Mouse (Mus musculus) hindbrain, embryonic 10.5 days (tissue): ENCODE measurements around the gene Ralgps1. TPM values are rescaled to one million over a fixed set of nuclear protein-coding genes. Genes with fewer than 3 reads are reported as not detected.

ENCODE experiments used
- DNase-seq: peaks from one replicate; pipeline ENCODE4 v3.0.0-alpha.2; 2017; ENCODE audit warnings: low spot score
- H3K27ac ChIP-seq: fragments of 300-500 bp; sonication (generic); 2 replicates; pipeline ENCODE4 v1.5.1; 2016; ENCODE audit warnings: mild to moderate bottlenecking, moderate library complexity
- H3K27me3 ChIP-seq: fragments of 300-500 bp; sonication (generic); 2 replicates; pipeline ENCODE4 v1.6.1; 2016; ENCODE audit warnings: mild to moderate bottlenecking; ENCODE audit not compliant: poor library complexity, insufficient read depth, severe bottlenecking
- H3K36me3 ChIP-seq: fragments of 300-500 bp; sonication (generic); 2 replicates; pipeline ENCODE4 v1.6.1; 2016; ENCODE audit warnings: mild to moderate bottlenecking, moderate library complexity
- H3K4me1 ChIP-seq: fragments of 300-500 bp; sonication (generic); replicated peaks from 2 replicates; pipeline ENCODE4 v1.6.1; 2016; ENCODE audit warnings: mild to moderate bottlenecking
- H3K4me3 ChIP-seq: fragments of 300-500 bp; sonication (generic); 2 replicates; pipeline ENCODE4 v1.5.1; 2016; ENCODE audit warnings: mild to moderate bottlenecking, moderate library complexity
- H3K9me3 ChIP-seq: fragments of 300-500 bp; sonication (generic); 2 replicates; pipeline ENCODE4 v1.6.1; 2016; ENCODE audit warnings: mild to moderate bottlenecking, moderate library complexity
- WGBS: fragments of 180-500 bp; shearing (Covaris S2); methylation state at CpG from one replicate; pipeline ENCODE4 v1.1.7; 2016; 5-methylcytosine and 5-hydroxymethylcytosine counted together
- polyA plus RNA-seq: library from polyadenylated mRNA; unstranded; fragments of >200 nt; fragmentation: Nextera tagmentation; extraction: Ambion mirVana; gene quantifications from 2 replicates; pipeline ENCODE4 v1.2.1, GENCODE M21; 2016

The Ralgps1 gene
- polyA plus RNA-seq, 1 experiment from 2014 or later = 12.2 TPM

- WGBS = 95% methylated on average over 3 of the region's 3 CpGs
- peaks cover 10% of the 10 kb centered on the region for H3K4me1 ChIP-seq
- H3K9me3 ChIP-seq = no peaks in the 10 kb centered on the region
- H3K27me3 ChIP-seq = no peaks in the 10 kb centered on the region
- H3K36me3 ChIP-seq = no peaks in the 10 kb centered on the region; the same call in 1 of the 2 replicates
- H3K27ac ChIP-seq = no peak overlapping the region
- H3K4me3 ChIP-seq = no peak overlapping the region
- DNase-seq = no peak
Observed at GRCm38 (mm10) chr2:33261475-33261874, 109.8 kb downstream of the Ralgps1 start.

GRCm38 (mm10) chr2:33260772-33261171 is 110.5 kb downstream of the Ralgps1 start:
- WGBS = 94% methylated on average over 8 of the region's 8 CpGs
- Histone ChIP-seq H3K4me1 (peaks cover 10% of the 10 kb centered on the region), H3K27me3 (no peaks in the 10 kb centered on the region), H3K9me3 (no peaks in the 10 kb centered on the region), H3K4me3 (no peak overlapping the region), H3K36me3 (no peaks in the 10 kb centered on the region; the same call in 1 of the 2 replicates), H3K27ac (no peak overlapping the region; the same call in 1 of the 2 replicates)
- DNase-seq = no peak

GRCm38 (mm10) chr2:33256769-33257537 is 114.3 kb downstream of the Ralgps1 start:
- 91% methylated on average over 3 of the region's 3 CpGs for WGBS
- Histone ChIP-seq H3K27ac (no peak overlapping the region), H3K9me3 (no peaks in the 10 kb centered on the region), H3K4me3 (no peak overlapping the region), H3K27me3 (no peaks in the 10 kb centered on the region), H3K36me3 (no peaks in the 10 kb centered on the region; the same call in 1 of the 2 replicates), H3K4me1 (peaks cover 10% of the 10 kb centered on the region; the same call in 1 of the 2 replicates)
- DNase-seq = no peak

- Histone ChIP-seq H3K27me3 (no peaks in the 10 kb centered on the region), H3K9me3 (no peaks in the 10 kb centered on the region), H3K4me3 (no peak overlapping the region), H3K27ac (no peak overlapping the region), H3K4me1 (peaks cover 26% of the 10 kb centered on the region), H3K36me3 (no peaks in the 10 kb centered on the region; the same call in 1 of the 2 replicates)
- no peak for DNase-seq
- 88% methylated on average over 9 of the region's 9 CpGs for WGBS
Observed at GRCm38 (mm10) chr2:33254318-33254985, 116.8 kb downstream of the Ralgps1 start.

- H3K27ac ChIP-seq = no peak overlapping the region
- WGBS = 87% methylated on average over 4 of the region's 4 CpGs
- no peaks in the 10 kb centered on the region for H3K9me3 ChIP-seq
- peaks cover 3% of the 10 kb centered on the region; the same call in 1 of the 2 replicates for H3K36me3 ChIP-seq
- DNase-seq = no peak
- H3K27me3 ChIP-seq = no peaks in the 10 kb centered on the region
- H3K4me1 ChIP-seq = peaks cover 26% of the 10 kb centered on the region
- no peak overlapping the region for H3K4me3 ChIP-seq
Observed at GRCm38 (mm10) chr2:33253572-33254190, 117.6 kb downstream of the Ralgps1 start.

GRCm38 (mm10) chr2:33252751-33253150 is 118.5 kb downstream of the Ralgps1 start:
- WGBS = 93% methylated on average over 6 of the region's 6 CpGs
- H3K36me3 ChIP-seq = peaks cover 8% of the 10 kb centered on the region
- H3K27me3 ChIP-seq = no peaks in the 10 kb centered on the region
- no peak overlapping the region for H3K27ac ChIP-seq
- no peak for DNase-seq
- no peak overlapping the region for H3K4me3 ChIP-seq
- H3K4me1 ChIP-seq = peaks cover 26% of the 10 kb centered on the region
- no peaks in the 10 kb centered on the region for H3K9me3 ChIP-seq

- no peaks in the 10 kb centered on the region for H3K27me3 ChIP-seq
- peaks cover 26% of the 10 kb centered on the region for H3K4me1 ChIP-seq
- H3K9me3 ChIP-seq = no peaks in the 10 kb centered on the region
- H3K36me3 ChIP-seq = peaks cover 24% of the 10 kb centered on the region
- WGBS = 69% methylated on average over 3 of the region's 3 CpGs
- no peak for DNase-seq
- no peak overlapping the region for H3K4me3 ChIP-seq
- peak overlapping the region; percentile 29 for H3K27ac ChIP-seq
Observed at GRCm38 (mm10) chr2:33249922-33250633, 121.2 kb downstream of the Ralgps1 start.

GRCm38 (mm10) chr2:33248549-33248948 is 122.7 kb downstream of the Ralgps1 start:
- H3K4me3 ChIP-seq = no peak overlapping the region
- peaks cover 22% of the 10 kb centered on the region for H3K4me1 ChIP-seq
- 89% methylated on average over 7 of the region's 7 CpGs for WGBS
- no peaks in the 10 kb centered on the region for H3K27me3 ChIP-seq
- no peaks in the 10 kb centered on the region for H3K9me3 ChIP-seq
- DNase-seq = no peak
- peaks cover 38% of the 10 kb centered on the region for H3K36me3 ChIP-seq
- H3K27ac ChIP-seq = no peak overlapping the region

GRCm38 (mm10) chr2:33246841-33247240 is 124.4 kb downstream of the Ralgps1 start:
- no peak for DNase-seq
- no peak overlapping the region for H3K27ac ChIP-seq
- 81% methylated on average over 5 of the region's 5 CpGs for WGBS
- H3K4me3 ChIP-seq = no peak overlapping the region
- H3K36me3 ChIP-seq = peaks cover 54% of the 10 kb centered on the region
- no peaks in the 10 kb centered on the region for H3K9me3 ChIP-seq
- H3K27me3 ChIP-seq = no peaks in the 10 kb centered on the region
- peaks cover 14% of the 10 kb centered on the region for H3K4me1 ChIP-seq

- Histone ChIP-seq H3K4me3 (no peak overlapping the region), H3K27me3 (no peaks in the 10 kb centered on the region), H3K27ac (no peak overlapping the region), H3K36me3 (peaks cover 58% of the 10 kb centered on the region), H3K9me3 (no peaks in the 10 kb centered on the region), H3K4me1 (peaks cover 9% of the 10 kb centered on the region)
- no peak for DNase-seq
Observed at GRCm38 (mm10) chr2:33245350-33245749, 125.9 kb downstream of the Ralgps1 start.

GRCm38 (mm10) chr2:33244880-33245279 is 126.4 kb downstream of the Ralgps1 start:
- no peaks in the 10 kb centered on the region for H3K9me3 ChIP-seq
- 85% methylated on average over 6 of the region's 6 CpGs for WGBS
- no peak for DNase-seq
- H3K36me3 ChIP-seq = peaks cover 58% of the 10 kb centered on the region
- peaks cover 9% of the 10 kb centered on the region; the same call in 1 of the 2 replicates for H3K4me1 ChIP-seq
- no peak overlapping the region for H3K27ac ChIP-seq
- H3K27me3 ChIP-seq = no peaks in the 10 kb centered on the region
- no peak overlapping the region for H3K4me3 ChIP-seq

GRCm38 (mm10) chr2:33237581-33237980 is 133.7 kb downstream of the Ralgps1 start:
- peaks cover 30% of the 10 kb centered on the region for H3K36me3 ChIP-seq
- no peaks in the 10 kb centered on the region for H3K27me3 ChIP-seq
- no peaks in the 10 kb centered on the region for H3K9me3 ChIP-seq
- no peak for DNase-seq
- WGBS = 93% methylated on average over 6 of the region's 6 CpGs
- H3K4me1 ChIP-seq = peaks cover 34% of the 10 kb centered on the region
- H3K4me3 ChIP-seq = no peak overlapping the region
- no peak overlapping the region for H3K27ac ChIP-seq
